Mouse (Mus musculus) mouse embryonic stem cell (cell line): ENCODE results near the gene Rnf180.

Experiments used
- in situ Hi-C, 2 experiments: fragments of 300-500 bp; cut with MboI; formaldehyde crosslinking; loops; 1 replicate in 1 of 2; 3 replicates in 1 of 2; pipeline ENCODE4 v1.14.3; 2019 to 2020; ENCODE audit warnings: low sequenced_read_pairs in 2 of 2, low pct_unique_long_range_greater_than_20kb in 1 of 2, mixed read lengths in 1 of 2; ENCODE audit not compliant: unreplicated experiment in 1 of 2

Rnf180 gene

DNA sequence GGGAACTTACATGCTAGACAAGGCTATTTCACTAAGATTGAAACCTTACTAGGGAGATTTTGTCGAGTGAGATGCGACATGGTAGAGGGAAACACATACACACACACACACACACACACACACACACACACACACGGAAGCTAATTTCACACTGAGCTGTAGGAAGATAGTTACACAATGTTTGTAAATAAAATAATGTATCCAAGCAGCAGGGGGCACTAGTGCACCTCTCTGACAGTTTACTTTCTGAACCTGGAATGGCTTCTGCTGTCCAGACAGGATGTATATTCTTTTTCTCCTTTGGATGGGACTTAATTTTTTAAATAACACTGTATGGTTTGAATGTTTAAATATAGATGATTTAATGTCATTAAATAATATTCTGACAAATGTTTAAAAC, 27.9 kb downstream of the Rnf180 start:
- in situ Hi-C loops, result no loop called here

GRCm38 (mm10) chr13:105256757-105257433, 37.7 kb downstream of the Rnf180 start:
- in situ Hi-C loops, result no loop called here

DNA sequence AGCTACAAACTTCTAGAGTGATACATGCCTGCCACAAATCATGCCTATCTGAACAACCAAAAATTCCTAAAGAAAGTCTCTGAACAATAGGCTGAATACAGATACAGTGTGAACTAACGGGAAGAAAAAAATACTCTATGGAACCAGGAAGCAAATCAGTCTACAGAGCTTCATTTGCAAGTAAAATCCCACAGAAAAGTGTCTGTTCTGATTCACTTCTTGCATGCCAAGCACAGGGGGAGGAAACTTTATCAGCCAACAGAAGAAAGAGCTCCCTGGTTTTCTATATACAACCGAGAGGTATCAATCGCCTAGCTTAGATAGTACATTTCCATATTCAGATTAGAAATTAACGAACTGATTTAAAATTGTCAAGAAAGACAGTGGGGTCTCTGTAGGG, 43.8 kb downstream of the Rnf180 start:
- in situ Hi-C loops, result no loop called here

DNA sequence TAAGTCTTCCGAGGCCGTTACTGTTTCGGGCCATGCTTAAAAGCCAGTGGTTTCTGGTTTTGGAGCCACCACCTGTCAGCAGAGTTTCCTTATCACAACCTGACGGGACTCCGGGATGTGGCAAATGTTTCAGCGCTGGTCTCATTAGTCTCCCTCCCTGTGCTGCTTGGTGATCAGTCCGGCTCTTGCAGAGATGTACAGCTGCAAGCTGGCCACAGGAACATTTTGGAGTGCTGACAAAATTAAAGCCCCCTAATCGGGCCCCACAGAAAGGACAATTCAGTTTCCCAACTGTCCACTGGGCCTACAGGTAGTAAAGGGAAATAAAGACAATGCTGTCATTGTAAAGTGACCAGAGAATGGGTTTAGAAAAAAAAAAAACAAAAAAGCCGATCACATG, 44.4 kb downstream of the Rnf180 start:
- in situ Hi-C loops, result no loop called here

GRCm38 (mm10) chr13:105249599-105249998, 45.0 kb downstream of the Rnf180 start:
- in situ Hi-C loops, result loop anchor here in 1 of 2 experiments (25.0 kb wide), 1 partner anchor 437 kb away; the partner anchor contains the start of gene Cwc27

DNA sequence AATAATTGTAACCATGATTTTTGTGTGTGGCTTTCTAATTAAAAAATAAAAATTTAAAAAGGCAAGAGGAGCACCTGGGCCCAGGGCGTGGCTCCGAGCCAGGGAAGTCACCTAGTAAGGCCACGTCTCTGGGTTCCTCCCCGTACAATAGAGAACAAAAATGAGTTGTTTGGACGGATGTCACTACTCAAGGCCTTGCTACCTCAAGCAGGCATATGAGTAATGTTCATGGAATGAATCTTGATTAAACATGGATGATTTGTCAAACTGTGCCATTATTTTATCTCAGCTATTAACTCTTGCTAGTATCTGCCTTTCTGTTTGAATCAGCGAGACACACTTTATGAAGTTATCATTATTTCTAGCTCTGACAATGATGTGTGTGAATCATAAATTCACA, 46.9 kb downstream of the Rnf180 start:
- in situ Hi-C loops, result loop anchor here in 1 of 2 experiments (25.0 kb wide), 1 partner anchor 435 kb away; the partner anchor contains the start of gene Cwc27

GRCm38 (mm10) chr13:105240810-105241209, 53.8 kb downstream of the Rnf180 start:
- in situ Hi-C loops, result loop anchor here in 1 of 2 experiments (25.0 kb wide), 1 partner anchor 429 kb away; the partner anchor contains the start of gene Cwc27

GRCm38 (mm10) chr13:105227126-105227525, 67.5 kb downstream of the Rnf180 start:
- in situ Hi-C loops, result loop anchor here in 1 of 2 experiments (25.0 kb wide), 1 partner anchor 415 kb away; the partner anchor contains the start of gene Cwc27

DNA sequence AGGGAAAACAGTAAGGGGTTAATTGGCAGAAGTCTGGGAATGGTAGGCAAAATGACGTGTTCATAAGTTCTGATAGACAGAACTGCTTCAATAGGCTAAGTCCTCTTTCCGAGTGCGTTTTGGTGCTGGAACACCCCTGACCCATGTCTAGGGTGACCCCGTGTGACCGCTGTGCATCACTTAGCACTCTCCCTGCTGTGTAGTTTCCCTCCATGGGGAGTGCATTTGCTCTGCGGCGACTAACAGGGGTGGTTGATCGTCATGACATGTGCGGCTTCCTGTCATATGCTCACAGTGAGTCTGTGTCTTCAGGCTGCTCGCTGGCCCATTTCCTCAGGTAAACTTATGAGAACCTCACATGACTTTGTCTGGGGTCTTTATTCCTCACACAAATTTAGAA, 70.6 kb downstream of the Rnf180 start:
- in situ Hi-C loops, result no loop called here

- in situ Hi-C loops, result no loop called here
These were observed 71.5 kb downstream of the Rnf180 start for GRCm38 (mm10) chr13:105223147-105223546.

GRCm38 (mm10) chr13:105222016-105222725, 72.4 kb downstream of the Rnf180 start:
- in situ Hi-C loops, result no loop called here

DNA sequence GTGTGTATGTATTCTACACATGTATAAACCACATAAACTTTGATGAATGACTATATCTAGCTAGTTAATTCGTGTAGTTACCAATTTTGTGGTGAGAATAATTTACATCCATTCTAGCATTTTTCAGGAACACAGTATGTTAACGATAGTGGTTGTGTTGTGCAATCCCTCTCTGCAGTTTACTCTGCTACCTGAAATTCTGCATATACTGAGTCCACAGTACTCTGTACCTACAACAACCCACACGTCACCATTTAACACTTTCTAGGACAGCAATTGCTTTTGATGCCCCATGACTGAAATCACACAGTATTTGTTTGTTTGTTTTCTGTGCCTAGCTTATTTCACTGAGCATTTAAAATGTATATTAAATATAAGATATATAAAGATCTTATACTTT, 83.9 kb downstream of the Rnf180 start:
- in situ Hi-C loops, result no loop called here

- in situ Hi-C loops, result no loop called here
These were observed 90.8 kb downstream of the Rnf180 start for GRCm38 (mm10) chr13:105203851-105204250.

GRCm38 (mm10) chr13:105198658-105199057, 96.0 kb downstream of the Rnf180 start:
- in situ Hi-C loops, result no loop called here

DNA sequence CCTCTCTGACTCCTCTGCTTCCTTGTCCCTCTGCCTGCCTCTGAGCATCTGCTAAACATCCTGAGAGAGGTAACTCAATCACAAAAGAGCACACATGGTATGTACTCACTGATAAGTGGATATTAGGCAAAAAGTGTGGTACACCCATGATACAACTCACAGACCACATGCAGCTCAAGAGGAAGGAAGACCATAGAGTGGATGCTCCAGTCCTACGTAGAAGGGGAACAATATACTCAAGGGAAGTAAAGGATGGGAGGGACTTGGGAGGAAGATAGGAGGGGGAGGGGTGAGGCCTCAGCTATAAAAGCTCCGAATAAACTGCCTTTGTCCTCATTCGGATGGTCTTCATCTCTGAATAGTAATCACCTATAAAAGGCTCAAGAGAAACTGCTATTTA, 96.6 kb downstream of the Rnf180 start:
- in situ Hi-C loops, result no loop called here

DNA sequence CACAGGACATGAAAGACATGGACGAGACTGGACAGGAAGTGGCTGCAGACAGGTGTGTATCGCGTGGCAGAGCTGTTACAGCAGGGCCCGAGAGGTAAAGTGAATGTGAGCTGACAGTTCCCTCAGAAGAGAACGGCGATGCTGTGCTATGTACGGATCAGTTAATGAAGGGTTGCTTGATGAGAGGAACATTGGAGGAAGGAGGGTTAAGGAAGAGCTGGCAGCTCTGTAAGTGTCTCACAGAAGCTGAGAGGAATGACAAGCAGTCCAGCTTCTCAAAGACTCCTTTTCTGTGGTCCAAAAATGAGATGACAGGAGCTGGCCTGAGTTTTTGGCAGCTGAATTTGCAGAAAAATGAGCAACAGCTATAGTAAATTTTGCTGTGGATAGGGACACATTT, 101.0 kb downstream of the Rnf180 start:
- in situ Hi-C loops, result no loop called here

DNA sequence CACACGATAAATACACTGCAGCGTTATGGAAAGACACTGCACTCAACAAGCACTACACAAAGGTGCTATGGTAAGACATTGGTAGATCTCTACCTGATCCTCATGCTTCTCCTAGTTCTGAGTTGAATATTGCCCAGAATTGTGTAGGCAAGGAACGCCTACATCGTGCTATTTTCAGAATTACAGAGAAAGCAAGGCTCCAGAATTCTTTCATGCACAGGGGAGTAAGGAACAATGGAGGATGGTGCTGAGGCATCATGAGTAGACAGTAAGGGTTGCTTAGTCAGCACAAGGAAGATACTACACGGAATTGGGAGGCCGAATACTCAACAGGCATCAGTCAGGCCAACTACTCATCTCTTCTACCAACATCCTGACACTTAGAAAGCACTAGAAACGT, 105.9 kb downstream of the Rnf180 start:
- in situ Hi-C loops, result no loop called here

DNA sequence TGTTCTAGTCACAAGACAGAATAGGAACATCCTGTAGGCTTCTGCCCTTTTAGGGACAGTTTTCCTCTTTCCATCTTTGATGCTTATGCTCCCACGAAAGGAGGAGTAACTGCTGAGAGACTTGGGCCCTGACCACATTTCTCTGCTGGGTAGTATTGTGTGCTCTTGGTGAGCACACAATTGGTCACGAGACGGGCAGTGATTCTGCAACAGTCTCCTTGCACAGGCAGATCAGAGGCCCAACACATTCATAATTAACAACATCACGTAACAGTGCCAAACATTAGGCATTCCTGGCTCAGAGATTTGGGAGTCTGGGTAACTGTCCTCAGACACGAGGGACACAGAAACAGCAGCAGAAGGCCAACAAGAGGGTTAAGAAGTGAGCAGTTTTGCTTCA, 113.8 kb downstream of the Rnf180 start:
- in situ Hi-C loops, result no loop called here

DNA sequence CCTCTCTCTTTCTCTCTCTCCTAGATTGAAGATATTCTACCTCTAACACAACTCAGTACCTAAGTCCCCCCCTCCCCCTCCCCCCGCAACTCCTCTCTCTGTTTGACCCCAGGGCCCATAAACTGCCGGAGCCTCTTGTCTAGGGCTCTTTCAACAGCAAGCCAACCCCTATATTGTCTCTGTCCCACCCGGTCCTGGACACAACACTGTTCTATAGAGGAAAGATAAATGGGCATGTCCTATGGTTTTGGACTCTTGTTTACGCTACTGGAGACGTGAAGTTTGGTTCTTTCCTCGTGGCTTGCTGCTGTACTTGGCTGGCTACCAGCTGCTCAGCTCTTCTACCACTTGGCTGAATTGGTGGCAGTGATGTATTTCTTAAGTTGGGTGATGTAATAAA, 129.2 kb downstream of the Rnf180 start:
- in situ Hi-C loops, result no loop called here

DNA sequence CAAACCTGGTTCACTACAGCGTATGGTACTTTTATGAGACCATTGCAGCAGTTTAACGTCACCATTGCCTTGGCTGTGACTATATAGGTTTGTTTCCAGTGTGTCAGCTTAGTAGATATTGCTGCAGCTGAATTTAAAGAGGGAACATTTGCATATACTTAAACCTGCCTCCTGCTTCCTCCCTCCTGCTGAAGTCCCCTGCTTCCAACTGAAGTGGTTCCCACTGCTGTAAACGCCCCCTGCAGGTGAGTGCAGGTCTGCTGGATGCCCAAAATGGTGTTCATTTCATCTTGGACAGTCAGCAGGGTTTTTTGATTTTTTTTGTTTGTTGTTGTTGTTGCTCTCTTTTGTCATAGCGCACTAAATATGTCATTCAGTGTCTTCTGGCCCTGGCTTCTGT, 140.7 kb downstream of the Rnf180 start:
- in situ Hi-C loops, result no loop called here
